Mouse (Mus musculus) lung, postnatal 36 days (tissue): ENCODE measurements around the gene Gm3685.
A peak's percentile ranks its signal among the peaks of the same experiment; 100 is the strongest.
"Not testable (repeated sequence)": the region's sequence is repeated elsewhere in the genome, so short reads cannot be mapped to it uniquely, and the experiment has no call there.

Experiments
- DNase-seq: peaks from one replicate; pipeline ENCODE4 v3.0.0; 2022; ENCODE audit warnings: mixed read lengths

The Gm3685 gene

GRCm38 (mm10) chr14:7044870-7045269 lies at the start of gene Gm3685:
TSS of gene Gm3685 (minus strand) at chr14:7044970.
- not testable (repeated sequence) for DNase-seq

- peak; percentile 16 for DNase-seq
These were observed 17.7 kb downstream of the Gm3685 start, which contains the start of gene Gm10406 for GRCm38 (mm10) chr14:7026781-7027749. TSS of gene Gm10406 (minus strand) at chr14:7027449.

- peak; percentile 6 for DNase-seq
These were observed 18.5 kb downstream of the Gm3685 start for GRCm38 (mm10) chr14:7026274-7026673.
